Mouse (Mus musculus) fat pad, adult 2 months (tissue): ENCODE data around the gene Troap.

Source experiments
- DNase-seq: peaks from one replicate; pipeline ENCODE4 v3.0.0-alpha.2; 2011; ENCODE audit warnings: low read depth, low spot score; ENCODE audit errors: extremely low read depth

The Troap gene

GRCm38 (mm10) chr15:99111809-99112208 is 37.4 kb downstream of the Troap start:
- DNase-seq, result no peak

- DNase-seq, result no peak
These were observed 38.5 kb downstream of the Troap start for GRCm38 (mm10) chr15:99112843-99113395.

- DNase-seq, result no peak
These were observed 39.1 kb downstream of the Troap start for GRCm38 (mm10) chr15:99113396-99113975.

- DNase-seq, result no peak
These were observed 40.1 kb downstream of the Troap start for GRCm38 (mm10) chr15:99114312-99115064.

- DNase-seq, result no peak
These were observed 40.7 kb downstream of the Troap start for GRCm38 (mm10) chr15:99115065-99115423.

- no peak for DNase-seq
These were observed 42.2 kb downstream of the Troap start for GRCm38 (mm10) chr15:99116539-99116938.

GRCm38 (mm10) chr15:99120814-99121213 is 46.4 kb downstream of the Troap start:
- DNase-seq, result no peak

- no peak for DNase-seq
These were observed 48.3 kb downstream of the Troap start for GRCm38 (mm10) chr15:99122642-99123041.

- DNase-seq, result no peak
These were observed 51.3 kb downstream of the Troap start, which contains the start of gene Spats2 for GRCm38 (mm10) chr15:99125711-99126080. Gene Spats2, plus strand, starts transcription at chr15:99125916.

GRCm38 (mm10) chr15:99126081-99126815 is 51.9 kb downstream of the Troap start:
- no peak for DNase-seq

GRCm38 (mm10) chr15:99126816-99127365 is 52.5 kb downstream of the Troap start:
- DNase-seq, result no peak

- no peak for DNase-seq
These were observed 53.6 kb downstream of the Troap start for GRCm38 (mm10) chr15:99127851-99128522.

GRCm38 (mm10) chr15:99129441-99129840 is 55.1 kb downstream of the Troap start:
- no peak for DNase-seq

- DNase-seq, result no peak
These were observed 55.9 kb downstream of the Troap start for GRCm38 (mm10) chr15:99129956-99130910.
